Mouse (Mus musculus): ENCODE results near the gene Kdm8. TPM values are rescaled to one million over a fixed set of nuclear protein-coding genes. Genes with fewer than 3 reads are reported as not detected.

Kdm8 gene
- total RNA-seq, 2 experiments from 2014 or later: 4.1 to 5.1 TPM

DNA sequence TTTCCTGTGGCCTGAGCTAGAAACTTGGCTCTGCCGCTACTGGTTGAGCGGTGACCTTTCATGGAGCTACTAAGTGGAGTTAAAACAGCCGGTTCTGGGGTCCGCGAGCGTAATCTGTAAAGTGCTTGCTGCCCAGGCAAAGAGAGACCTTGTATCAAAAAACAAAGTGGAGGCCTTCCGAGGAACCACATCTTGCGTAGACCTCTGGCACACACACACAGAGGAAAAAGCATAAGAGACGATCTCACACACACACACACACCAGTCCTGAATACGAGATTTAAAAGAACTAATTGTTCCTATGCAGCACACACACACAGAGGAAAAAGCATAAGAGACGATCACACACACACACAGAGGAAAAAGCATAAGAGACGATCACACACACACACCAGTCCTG lies 47.3 kb downstream of the Kdm8 start:
- intact Hi-C loops (cut with DNase I): loop anchor here (5.0 kb wide), 2 partner anchors 61 to 91 kb away; partner anchors contain the start of gene Il4ra
- no peak for DNase-seq (ENCODE audit: low spot score in 2 of 2)

DNA sequence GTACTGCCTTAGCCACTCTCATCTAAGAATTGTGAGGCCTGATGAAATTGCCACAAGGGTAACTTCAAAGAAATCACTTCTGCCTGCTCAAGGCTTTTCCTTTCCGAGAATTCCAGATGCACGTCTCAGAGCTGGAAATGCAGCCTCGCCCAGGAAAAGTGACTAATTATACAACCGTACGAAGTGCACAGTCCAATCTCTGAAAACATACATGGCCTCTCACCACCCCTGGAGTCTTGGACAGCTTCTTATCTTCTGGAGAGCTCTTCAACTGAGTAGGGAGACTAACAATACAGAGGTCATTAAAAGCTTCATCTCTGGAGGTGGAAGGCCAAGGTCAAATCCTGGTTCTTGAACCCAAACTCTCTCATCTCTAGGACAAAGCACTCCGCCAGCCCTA lies 48.1 kb downstream of the Kdm8 start:
- intact Hi-C loops (cut with DNase I): loop anchor here (5.0 kb wide), 2 partner anchors 60 to 90 kb away; partner anchors contain the start of gene Il4ra

DNA sequence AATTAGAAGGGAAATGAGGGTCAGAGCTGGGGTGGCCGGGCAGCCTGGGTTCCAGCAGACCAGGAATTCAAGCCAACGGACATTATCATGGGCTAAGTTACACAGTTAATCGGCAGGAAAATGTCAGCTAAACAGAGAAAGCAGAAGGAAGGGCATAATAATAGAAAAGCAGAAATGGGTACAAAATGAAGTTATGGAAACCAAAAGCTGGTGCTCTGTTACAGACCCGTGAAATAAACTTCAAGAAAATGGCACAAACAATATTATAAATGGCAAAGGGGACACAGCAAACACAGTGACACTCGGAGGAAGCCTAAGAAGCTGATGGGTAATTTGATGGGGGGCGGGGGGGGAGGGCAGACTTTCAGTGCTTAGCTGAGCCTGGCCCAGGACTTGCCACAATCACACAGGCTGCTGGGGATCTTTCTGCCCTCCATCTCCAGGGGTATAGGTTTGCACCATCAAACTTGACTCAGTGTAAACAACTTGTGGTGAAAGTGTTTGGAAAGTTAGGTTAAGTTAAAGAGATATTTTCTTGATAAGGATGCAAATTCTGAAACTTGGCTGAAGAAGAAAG lies 51.5 kb downstream of the Kdm8 start:
- no peak for DNase-seq (ENCODE audit: low spot score in 2 of 2)
- intact Hi-C loops (cut with DNase I): no loop called here

More for the DNA sequence above, 48.1 kb downstream of the Kdm8 start:
- DNase-seq (ENCODE audit: low spot score in 2 of 2): no peak

DNA sequence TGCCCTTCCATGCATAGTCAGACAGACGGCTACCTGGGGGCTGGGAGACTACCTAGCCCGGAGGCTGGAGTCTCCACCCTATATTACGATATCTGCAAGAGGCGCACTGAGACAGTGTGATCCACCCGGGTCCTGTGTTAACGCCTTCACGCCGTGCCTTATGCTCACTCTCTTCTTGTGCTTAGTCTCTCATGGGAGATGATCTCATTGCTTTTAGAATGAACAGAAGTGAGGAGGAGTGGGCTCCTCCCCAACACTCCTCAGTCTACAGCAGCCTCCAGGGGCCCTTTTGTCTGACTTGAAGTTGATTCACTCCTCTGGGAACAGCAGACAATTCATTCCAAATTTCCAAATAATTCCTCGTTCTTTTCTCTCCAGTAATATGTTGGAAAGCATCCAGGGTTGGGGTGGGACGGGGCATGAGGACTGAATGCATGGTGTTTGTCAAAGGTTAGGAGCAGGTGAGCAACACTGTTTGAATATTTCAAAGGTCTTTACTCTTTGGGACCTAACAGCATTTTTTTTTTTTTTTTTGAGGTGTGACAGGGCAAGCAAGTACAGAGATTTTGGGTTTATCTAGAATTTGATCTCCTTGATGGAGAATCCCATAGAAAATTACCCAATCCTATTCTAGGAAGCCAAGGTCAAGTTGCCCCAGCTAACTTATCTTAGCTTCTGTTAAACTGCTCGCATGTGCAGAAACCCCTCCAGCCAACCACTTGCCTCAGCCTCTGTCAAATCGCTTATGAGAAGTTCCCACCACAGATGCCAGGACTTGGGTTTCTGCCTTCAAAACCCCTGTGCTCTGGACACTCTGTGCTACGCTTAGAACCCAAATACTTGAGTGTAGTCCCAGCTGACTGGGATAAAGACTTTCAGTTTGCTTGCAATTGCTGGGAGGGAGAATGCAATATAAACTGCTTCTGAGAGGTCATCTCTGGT lies 55.7 kb downstream of the Kdm8 start:
- intact Hi-C loops (cut with DNase I): no loop called here
- peak; percentile 31 to 53 for DNase-seq (ENCODE audit: low spot score in 2 of 2)

DNA sequence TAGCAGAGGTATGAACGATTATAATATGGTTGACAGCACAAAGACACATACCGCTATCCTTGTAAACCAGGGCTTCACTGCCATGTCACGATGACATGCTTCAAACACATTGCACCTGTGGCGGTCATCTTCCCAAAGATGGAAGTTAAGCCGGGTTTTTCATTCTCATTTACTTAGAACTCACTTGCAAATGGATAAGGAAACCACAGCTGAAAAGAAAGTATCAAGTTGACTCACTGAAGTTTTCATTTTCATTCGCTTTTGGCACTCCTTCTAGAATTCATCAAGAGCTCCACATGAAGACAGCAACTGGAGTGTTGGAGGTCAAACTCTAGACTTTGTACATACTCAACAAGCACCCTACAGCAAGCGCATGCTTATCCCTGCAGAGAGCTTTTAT lies 56.4 kb downstream of the Kdm8 start:
- intact Hi-C loops (cut with DNase I): no loop called here
- DNase-seq (ENCODE audit: low spot score in 2 of 2): no peak

DNA sequence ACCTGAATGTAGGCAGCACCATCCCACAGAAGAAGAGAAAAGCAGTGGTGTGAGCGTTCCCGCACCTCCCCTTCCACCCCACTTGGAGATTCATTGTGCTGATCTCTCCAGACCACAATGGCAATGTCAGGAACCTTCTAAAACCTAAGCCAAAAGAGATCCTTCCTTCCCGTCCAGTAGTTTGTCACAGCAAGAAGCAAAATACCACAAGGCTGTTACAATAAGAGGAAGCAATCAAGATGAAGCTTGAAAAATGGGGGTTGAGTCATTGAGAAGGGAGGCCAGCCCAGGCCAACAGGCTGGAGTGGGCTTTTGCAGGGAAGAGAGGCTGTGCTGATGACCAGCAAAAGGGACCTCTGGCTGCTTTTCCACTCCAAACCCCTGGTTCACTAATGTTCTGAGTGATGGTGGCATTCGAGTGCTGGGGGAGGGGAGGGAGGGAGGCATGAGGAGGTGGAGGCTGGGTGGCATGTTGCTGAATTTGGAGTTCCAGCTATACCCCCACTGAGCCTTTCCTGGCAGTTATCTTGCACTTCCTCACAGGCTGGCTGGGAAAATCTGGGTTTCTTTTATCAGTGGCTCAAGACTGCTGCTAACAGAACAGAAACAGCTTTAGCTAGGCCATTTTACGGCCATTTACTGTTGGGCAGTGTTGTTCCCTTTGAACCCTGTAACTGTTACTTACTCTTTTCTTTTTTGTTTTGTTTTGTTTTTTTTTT lies 59.1 kb downstream of the Kdm8 start:
- intact Hi-C loops (cut with DNase I): no loop called here
- DNase-seq (ENCODE audit: low spot score in 2 of 2): no peak

DNA sequence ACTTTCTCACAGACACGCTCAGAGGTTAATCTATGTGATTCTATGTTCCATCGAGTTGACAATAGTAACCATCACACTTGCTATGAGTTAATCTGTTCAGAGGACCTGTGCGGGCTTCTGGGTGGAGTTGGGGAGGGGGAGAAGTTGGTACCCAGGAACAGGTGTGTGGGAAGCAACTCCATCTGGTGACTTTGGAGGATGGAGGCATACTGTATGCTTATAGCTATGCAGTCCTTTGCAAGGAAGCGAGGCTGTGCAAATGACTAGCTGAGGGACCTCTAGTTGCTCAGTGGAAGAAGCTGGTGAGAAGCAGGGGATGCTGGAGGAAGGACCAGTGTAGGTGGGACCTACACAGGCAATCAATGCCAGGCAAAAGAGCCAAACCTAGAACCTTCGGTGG lies 60.1 kb downstream of the Kdm8 start:
- DNase-seq (ENCODE audit: low spot score in 2 of 2): peak; percentile 47 to 56
- intact Hi-C loops (cut with DNase I): no loop called here

DNA sequence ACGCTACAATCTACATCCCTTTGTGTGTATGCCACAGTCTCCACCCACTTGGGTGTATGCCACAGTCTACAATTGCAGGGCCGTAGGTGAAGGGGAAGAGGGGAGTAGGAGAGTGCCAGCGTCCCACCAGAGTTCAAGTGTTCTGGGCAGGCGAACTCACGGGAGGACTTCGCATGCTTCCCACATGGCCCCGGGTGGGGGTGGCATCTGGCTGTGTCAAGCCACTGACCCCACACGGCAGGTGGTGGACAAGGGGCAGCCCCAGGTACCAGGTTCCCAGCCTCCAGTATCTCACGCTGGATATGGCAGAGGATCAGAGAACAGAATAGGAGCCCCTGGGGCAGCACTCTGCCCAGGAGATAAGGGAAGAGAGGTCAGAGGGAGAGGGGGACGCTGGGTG lies 61.1 kb downstream of the Kdm8 start:
- intact Hi-C loops (cut with DNase I): no loop called here
- DNase-seq (ENCODE audit: low spot score in 2 of 2): no peak

DNA sequence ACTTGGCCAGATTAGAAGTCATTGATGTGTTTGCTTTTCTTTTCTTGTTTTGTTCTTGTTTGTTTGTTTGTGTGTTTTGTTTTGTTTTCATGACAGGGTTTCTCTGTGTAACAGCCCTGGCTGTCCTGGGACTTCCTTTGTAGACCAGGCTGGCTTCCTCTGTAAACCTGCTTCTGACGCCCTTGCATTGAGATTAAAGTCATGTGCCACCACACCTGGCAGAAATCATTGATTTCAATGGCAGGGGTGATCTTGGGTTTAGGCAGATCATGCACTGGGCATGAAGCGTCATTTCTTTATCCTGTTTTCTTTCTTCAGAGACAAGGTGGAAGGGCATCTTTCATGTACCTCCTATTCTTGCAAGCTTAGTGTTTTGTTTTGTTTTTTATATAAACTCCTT lies 62.8 kb downstream of the Kdm8 start:
- intact Hi-C loops (cut with DNase I): no loop called here
- no peak for DNase-seq (ENCODE audit: low spot score in 2 of 2)

DNA sequence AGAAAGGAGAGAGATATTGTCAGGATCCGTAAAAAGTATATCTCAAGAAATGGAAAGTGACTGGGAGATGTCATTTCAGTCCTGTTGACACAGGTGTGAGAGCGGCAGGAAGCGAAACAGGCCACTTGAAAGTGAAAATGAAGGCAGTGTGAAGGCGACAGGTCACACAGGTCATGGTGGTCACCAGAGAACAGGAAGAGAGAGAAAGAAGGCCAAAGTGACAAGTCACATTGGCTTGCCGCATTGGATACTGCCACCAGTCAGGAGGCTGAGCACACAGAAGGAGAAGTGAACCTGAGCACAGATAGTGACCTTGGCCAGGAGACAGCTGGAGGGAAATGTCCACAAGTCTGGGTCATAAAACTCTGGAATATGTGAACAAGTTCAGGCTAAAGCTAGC lies 67.0 kb downstream of the Kdm8 start:
- DNase-seq (ENCODE audit: low spot score in 2 of 2): no peak
- intact Hi-C loops (cut with DNase I): no loop called here

DNA sequence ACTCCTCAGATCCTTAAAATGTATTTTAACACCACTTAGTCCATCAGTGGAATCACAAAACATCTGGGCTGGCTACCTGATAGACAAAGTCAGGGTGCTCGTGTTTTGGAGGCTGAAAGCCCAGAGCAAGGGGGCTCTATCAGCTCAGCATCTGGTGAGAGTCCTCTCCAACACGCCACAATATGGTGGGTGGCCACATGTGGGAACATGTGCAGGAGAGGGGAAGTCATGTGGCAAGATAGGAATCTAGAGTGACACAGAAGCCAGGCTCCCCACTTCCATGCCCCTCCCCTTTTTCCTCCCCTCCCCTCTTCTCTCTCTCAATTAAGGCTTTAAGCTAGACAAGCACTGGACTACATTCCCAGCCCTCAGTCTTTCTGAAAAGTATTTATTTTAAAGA lies 67.4 kb downstream of the Kdm8 start:
- intact Hi-C loops (cut with DNase I): no loop called here
- DNase-seq (ENCODE audit: low spot score in 2 of 2): no peak

Other genes starting within 250 kb of the Kdm8 start
- 10 to 100 TPM; 13.2 to 15.0 TPM for gene Nsmce1, start 46.9 kb downstream of the Kdm8 start, total RNA-seq (2021)
- gene Il4ra, start 107.4 kb downstream of the Kdm8 start, total RNA-seq (2021): 1 to 10 TPM; 5.7 to 5.9 TPM
- 1 to 10 TPM; 1.5 to 1.6 TPM for gene Il21r, start 158.8 kb downstream of the Kdm8 start, total RNA-seq (2021)

Measured in left cerebral cortex, postnatal 36 days (tissue).